Mouse (Mus musculus) monocyte, adult 2 months (primary cell): ENCODE results near the gene Il1r1.

Experiments
- DNase-seq, 2 experiments: peaks; one replicate each; pipeline ENCODE4 v3.0.0; 2022; ENCODE audit warnings: low spot score in 2 of 2, low read depth in 1 of 2

The Il1r1 gene

DNA sequence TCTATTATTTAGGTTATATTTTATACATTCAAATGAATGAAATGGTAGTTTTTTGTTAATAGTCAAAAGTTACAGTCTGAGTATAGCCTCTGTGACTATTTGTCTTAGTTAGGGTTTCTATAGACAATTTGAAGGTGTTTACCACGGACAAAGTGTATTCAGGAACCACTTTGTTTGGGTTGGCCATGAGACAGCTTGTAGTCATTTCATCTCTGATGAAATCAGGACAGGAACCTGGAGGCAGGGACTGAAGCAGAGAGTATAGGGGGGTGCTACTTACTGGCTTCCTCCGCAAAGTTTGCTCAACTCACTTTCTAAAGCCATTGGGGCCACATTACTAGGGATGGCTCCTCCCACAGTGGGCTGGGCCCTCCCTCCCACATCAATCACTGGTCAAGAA, 86.7 kb downstream of the Il1r1 start:
- no peak for DNase-seq

GRCm38 (mm10) chr1:40314016-40314415, 89.1 kb downstream of the Il1r1 start:
- no peak for DNase-seq

DNA sequence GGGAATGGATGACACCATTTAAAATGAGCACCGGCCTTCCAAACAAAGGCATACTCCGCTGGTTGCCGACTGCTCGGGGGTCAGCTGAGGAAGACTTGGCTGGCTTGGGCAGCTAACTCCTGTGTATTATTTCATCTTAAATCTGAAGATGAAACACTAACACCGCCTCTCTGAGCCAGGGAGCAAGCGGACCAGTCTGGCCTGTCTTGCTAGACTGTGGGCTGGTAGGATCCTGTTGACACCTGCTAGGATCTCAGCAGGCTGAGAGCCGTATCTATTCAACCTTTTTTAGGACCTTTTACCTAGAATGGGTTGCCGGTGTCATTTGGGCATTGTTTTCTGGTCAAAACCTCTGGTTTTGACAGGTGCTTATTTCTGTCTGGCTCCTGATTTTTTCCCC, 92.8 kb downstream of the Il1r1 start:
- no peak for DNase-seq

DNA sequence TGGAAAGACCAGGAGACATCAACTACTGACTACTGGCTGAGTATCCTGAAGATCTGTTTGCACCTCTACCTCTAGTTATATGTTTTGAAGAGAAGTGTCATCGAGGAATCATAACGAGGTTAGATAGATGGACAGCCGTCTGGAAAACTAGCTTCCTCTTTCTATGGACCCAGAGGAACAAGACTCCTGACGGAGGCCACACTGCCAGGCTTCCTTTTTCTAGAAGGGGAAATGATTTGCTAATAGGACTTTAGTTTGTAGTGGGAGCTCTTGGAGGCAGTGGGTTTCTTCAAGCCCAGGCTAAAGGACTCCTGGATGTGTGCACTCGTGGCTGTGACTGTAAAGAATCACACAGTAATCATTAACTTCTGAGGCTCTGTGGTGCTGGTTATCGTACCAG, 96.9 kb downstream of the Il1r1 start:
- peak; percentile 21 to 39 for DNase-seq

DNA sequence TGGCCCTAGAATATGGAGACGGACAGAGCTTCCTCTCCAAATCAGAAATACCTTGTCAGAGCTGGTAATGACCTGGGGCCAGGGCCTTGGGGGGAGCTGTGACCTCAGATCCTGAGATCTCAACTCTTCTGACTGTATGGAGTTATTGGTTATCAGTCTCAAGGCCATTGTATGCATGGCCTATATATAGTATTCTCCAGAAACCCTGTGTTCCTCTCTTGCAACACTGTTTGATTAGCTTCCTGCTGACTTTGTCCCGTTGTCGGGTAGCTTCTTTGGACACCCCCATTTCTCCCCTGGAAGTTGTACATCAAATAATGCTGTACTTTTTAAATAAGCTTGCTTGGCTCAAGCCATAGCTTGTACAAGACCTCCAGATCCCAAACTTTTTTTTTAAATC, 97.7 kb downstream of the Il1r1 start:
- DNase-seq: no peak

DNA sequence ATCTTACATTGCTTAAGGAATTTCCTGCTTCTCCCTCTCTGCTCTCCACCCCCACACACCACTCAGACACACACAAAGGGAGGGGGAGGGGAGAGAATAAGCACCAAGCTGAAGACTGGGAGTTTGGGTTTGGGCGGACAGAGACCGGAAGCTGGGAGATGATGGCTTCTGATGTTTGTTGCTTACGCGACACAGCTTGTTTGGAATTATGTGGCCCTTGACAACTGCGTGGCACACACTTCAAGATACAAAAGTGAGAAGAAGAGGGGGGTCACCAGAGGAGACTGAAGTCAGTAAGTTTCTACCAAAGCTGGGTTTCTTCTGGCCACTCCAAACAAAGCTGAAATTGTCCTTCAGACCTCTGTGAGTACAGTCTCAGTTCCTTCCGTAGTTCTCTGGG, 99.6 kb downstream of the Il1r1 start, which contains the start of gene Il1rl2:
Gene Il1rl2, plus strand, starts transcription at position 154 of the 400 bp plus-strand sequence.
- DNase-seq: no peak

- no peak for DNase-seq
Observed at GRCm38 (mm10) chr1:40324955-40325702, 100.2 kb downstream of the Il1r1 start.

- no peak for DNase-seq
Observed at GRCm38 (mm10) chr1:40325711-40326327, 100.9 kb downstream of the Il1r1 start.

- no peak for DNase-seq
Observed at GRCm38 (mm10) chr1:40327604-40328003, 102.7 kb downstream of the Il1r1 start.

DNA sequence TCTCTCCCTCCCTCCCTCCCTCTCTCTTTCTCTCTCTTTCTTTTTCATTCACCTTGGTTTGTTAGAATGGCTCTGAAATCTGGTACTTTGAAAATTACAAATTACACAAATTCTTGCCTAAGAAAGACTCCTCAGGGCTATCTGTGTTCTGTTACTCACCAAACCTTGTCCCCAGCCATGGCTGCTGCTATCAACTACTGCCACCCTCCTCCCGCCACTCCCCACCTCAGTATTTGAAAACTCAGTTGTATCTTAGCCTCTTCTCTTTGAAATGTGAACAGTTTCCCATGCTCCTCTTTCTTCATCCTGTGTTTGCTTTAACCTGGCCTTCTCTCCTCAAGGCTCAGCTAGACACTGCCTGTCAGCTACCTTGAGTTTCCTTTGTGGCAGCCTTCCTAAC, 104.6 kb downstream of the Il1r1 start:
- no peak for DNase-seq

DNA sequence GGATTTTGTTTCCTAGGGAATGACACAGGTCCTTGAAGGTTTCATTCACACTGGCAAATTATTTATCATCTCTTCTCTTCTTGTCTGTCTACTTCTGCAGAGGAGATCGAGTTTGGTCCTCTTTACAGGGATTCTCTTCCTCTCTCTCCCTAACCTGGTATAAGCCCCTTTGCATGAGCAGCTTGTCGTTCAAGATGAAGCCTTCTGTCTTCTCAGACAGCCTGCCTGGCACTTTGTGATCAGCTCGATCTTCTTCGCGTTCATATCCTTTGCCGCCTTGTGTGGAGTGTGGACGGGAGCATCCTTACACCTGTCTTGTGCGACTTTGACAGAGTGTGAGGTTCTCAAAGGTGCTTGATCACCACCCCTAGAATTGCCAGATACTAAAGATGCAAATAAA, 105.3 kb downstream of the Il1r1 start:
- DNase-seq: no peak

GRCm38 (mm10) chr1:40339346-40339745, 114.5 kb downstream of the Il1r1 start:
- no peak for DNase-seq

DNA sequence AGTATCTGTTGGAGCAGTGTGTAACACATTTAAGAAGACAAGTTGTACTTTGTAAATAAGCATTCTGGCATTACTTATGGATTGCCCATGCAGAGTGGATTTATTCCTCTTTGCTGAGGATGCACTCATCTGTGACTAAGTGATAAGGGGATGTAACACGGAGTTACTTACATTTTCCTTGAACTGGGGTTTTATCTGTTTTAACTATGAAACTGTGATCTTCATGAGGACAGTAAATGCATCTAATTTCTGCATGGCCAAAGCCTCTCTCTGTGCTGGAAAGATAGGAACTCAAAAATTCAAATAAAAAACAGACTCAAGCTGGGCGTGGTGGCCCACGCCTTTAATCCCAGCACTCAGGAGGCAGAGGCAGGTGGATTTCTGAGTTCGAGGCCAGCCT, 115.2 kb downstream of the Il1r1 start:
- no peak for DNase-seq

GRCm38 (mm10) chr1:40352158-40352903, 127.5 kb downstream of the Il1r1 start:
- DNase-seq: no peak

- DNase-seq: no peak
Observed at GRCm38 (mm10) chr1:40352904-40353286, 128.0 kb downstream of the Il1r1 start.

DNA sequence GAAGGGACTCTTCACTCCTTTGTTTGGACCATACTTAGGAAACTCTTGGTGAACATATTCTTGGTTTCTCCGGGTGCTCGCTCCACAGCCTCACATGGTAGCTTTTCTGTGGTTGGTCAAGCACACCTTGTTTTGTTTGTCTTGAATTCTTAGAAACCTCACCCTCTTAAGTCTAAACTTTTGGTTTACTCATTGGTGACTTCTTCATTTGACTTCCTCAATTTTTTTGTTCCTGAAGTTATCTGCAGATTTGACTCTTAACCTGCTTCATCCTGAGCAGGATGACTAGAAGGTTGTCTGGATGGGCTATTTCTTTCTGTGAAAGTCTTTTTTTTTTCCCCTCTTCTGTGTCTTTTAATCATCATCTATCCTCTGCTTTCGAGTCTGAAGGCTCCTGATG, 129.8 kb downstream of the Il1r1 start:
- DNase-seq: no peak

- no peak for DNase-seq
Observed at GRCm38 (mm10) chr1:40355431-40355843, 130.6 kb downstream of the Il1r1 start.

GRCm38 (mm10) chr1:40355904-40356521, 131.1 kb downstream of the Il1r1 start:
- peak; percentile 63 to 70 for DNase-seq

DNA sequence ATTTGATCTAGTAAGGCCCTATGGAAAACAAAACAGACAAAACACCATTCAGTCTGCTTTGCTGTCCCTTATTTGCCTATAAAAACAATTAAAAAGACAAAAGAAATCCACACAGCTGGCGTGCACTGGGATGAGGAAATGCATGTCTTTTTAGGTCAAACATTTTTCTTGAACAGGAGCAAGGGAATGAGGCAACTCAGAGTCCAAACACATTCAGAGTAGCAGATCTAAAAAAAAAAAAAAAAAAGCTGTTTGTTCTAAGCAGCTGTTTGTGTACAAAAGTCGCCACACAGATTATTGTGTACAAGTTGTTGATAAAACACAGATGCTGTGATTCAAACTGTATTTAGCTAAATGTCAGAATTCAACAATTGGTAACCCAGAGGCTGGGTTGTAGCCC, 133.0 kb downstream of the Il1r1 start:
- DNase-seq: no peak

DNA sequence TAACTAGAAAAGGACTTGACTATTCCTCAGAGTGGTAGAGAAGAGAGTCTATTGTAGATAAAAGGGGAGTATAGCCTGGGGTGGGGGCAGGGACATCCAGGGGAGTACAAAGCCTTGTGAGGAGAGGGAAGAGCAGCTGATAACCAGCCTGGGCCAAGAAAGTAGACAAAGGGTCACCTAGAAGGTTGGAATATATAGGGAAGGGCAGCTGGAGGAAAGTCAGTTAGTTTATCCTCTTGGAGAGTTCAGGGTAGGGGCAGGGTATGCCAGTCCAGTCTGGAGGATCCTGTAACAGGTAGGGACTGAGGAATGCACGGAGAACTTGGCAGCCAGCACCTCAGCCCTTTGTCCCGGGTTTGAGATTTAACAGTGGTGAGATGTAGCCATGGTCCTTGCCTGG, 133.5 kb downstream of the Il1r1 start:
- DNase-seq: no peak

GRCm38 (mm10) chr1:40358771-40359181, 133.9 kb downstream of the Il1r1 start:
- no peak for DNase-seq

DNA sequence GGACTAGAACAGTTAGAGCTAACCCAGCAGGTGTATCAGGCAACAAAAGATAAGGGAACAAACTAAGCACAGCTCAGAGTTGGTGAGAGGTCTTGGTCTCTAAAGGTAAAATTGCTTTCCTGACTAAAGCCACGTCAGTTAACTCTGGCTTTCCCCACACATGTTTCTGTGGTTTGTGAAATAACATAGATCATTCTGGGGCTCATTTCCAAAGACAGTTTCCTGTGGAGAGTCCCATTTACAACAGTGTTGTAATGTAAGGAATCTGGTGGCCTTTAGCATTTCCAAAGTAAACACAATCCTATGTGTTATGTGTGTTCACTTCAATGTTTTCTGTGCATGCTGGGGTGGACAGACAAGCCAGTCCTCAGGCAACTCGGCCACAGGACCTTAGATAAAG, 134.9 kb downstream of the Il1r1 start:
- no peak for DNase-seq
